Mouse (Mus musculus) midbrain, postnatal 0 days (tissue): Measurements from ENCODE around the gene Rps6ka5. TPM values are rescaled to one million over a fixed set of nuclear protein-coding genes. Genes with fewer than 3 reads are reported as not detected.

Experiments used
- ATAC-seq: fragments of 200-750 bp; cut with Nextera tagmentation; 2 replicates; pipeline ENCODE4 v1.8.0; 2017; ENCODE audit warnings: moderate number of reproducible peaks, mild to moderate bottlenecking, moderate TSS enrichment, moderate library complexity; ENCODE audit not compliant: low FRiP score
- DNase-seq: peaks from one replicate; pipeline ENCODE4 v3.0.0-alpha.2; 2015; ENCODE audit warnings: low spot score
- H3K27ac ChIP-seq: fragments of 300-500 bp; sonication (generic); 2 replicates; pipeline ENCODE4 v1.5.1; 2014; ENCODE audit warnings: low read depth, mild to moderate bottlenecking, low read length, mixed read lengths
- H3K27me3 ChIP-seq: fragments of 300-500 bp; sonication (generic); 2 replicates; pipeline ENCODE4 v1.6.1; 2014; ENCODE audit warnings: low read length, control low read depth, mixed read lengths; ENCODE audit not compliant: insufficient read depth
- H3K36me3 ChIP-seq: fragments of 300-500 bp; sonication (generic); 2 replicates; pipeline ENCODE4 v1.6.1; 2014; ENCODE audit warnings: low read length, control low read depth, mixed read lengths; ENCODE audit not compliant: insufficient read depth
- H3K4me1 ChIP-seq: fragments of 300-500 bp; sonication (generic); 2 replicates; pipeline ENCODE4 v1.6.1; 2014; ENCODE audit warnings: mild to moderate bottlenecking, control low read depth, antibody characterized with exemption, low read length, mixed read lengths; ENCODE audit not compliant: insufficient read depth
- H3K4me2 ChIP-seq: fragments of 300-500 bp; sonication (generic); 2 replicates; pipeline ENCODE4 v1.6.1; 2014; ENCODE audit warnings: low read depth, mild to moderate bottlenecking, low read length, mixed read lengths; ENCODE audit not compliant: poor library complexity, severe bottlenecking
- H3K4me3 ChIP-seq: fragments of 300-500 bp; sonication (generic); 2 replicates; pipeline ENCODE4 v1.5.1; 2014; ENCODE audit warnings: low read depth, mild to moderate bottlenecking, low read length, moderate library complexity
- H3K9ac ChIP-seq: fragments of 300-500 bp; sonication (generic); replicated peaks from 2 replicates; pipeline ENCODE4 v1.6.1; 2014; ENCODE audit warnings: mild to moderate bottlenecking, low read length, moderate library complexity, mixed read lengths; ENCODE audit not compliant: poor library complexity, severe bottlenecking
- H3K9me3 ChIP-seq: fragments of 300-500 bp; sonication (generic); 2 replicates; pipeline ENCODE4 v1.6.1; 2016; ENCODE audit warnings: low read length, control low read depth
- CTCF ChIP-seq: IDR thresholded peaks from 2 replicates; pipeline ENCODE4 v1.5.1; 2016; ENCODE audit warnings: antibody characterized with exemption, mild to moderate bottlenecking
- WGBS: fragments of 180-500 bp; shearing (Covaris S2); extraction: QIAGEN DNeasy Blood & Tissue Kit; methylation state at CpG from one replicate; pipeline ENCODE4 v1.1.7; 2014; 5-methylcytosine and 5-hydroxymethylcytosine counted together
- polyA plus RNA-seq: library from polyadenylated mRNA; unstranded; fragments of >200 nt; fragmentation: Nextera tagmentation; extraction: Ambion mirVana; gene quantifications from 2 replicates; pipeline ENCODE4 v1.2.1, GENCODE M21; 2015
- total RNA-seq: library from RNA; depleted of rRNA; stranded (reverse); fragments of >200 nt; gene quantifications from 2 replicates; pipeline ENCODE4 v1.2.3, GENCODE M21; 2014

The Rps6ka5 gene
- total and polyA plus RNA-seq, 2 experiments from 2014 or later, result 4.9 to 12.6 TPM

DNA sequence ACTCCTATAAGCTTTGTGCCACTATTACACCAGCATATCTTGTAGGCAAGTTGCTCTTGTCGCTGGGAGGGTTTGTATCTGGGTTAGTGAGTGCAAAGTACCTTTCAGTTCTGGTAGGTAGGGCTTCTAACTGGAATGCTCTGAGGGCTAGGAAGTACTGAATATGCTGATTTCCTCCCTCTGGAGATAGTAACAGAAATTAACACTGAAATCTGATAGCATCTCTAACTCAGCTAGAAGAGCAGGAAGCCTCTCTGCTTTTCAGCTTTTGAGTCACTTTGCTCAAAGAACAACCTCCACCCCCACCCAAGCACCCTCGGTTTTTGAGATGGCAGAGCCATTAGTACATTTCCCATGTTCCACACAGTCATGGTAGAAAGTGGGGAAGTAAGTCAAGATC, 15.7 kb upstream of the Rps6ka5 start:
- Histone ChIP-seq H3K9ac (no peak overlapping the region), H3K27ac (no peak overlapping the region), H3K36me3 (no peaks in the 10 kb centered on the region), H3K9me3 (no peaks in the 10 kb centered on the region), H3K4me1 (no peaks in the 10 kb centered on the region), H3K27me3 (no peaks in the 10 kb centered on the region), H3K4me3 (no peak overlapping the region), H3K4me2 (no peak overlapping the region)
- DNase-seq (no peak), ATAC-seq (no peak)
- TF ChIP-seq CTCF, result no peak
- WGBS, result 74% methylated on average over 2 of the region's 2 CpGs

DNA sequence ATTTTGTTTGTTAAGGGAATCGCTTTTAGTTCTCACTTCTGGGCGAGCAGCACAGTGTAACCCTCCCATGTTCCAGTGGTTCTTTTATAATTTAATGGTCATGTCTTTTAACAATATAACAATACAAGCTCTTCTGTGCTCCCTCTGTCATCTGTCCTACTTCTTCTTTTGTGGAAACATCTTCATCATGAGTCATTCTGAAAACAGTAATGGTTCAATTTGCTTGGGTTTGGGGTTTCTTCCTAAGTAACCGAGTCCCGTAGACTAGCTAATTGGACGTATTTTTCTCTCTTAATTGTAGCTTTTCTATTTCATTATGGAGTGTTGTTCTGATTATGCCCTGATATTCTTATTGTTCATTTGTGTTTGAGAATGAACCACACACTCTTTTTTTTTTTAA, 13.5 kb upstream of the Rps6ka5 start:
- DNase-seq (no peak), ATAC-seq (no peak)
- Histone ChIP-seq H3K9me3 (no peaks in the 10 kb centered on the region), H3K4me1 (no peaks in the 10 kb centered on the region), H3K27me3 (no peaks in the 10 kb centered on the region), H3K4me2 (no peak overlapping the region), H3K9ac (no peak overlapping the region), H3K4me3 (no peak overlapping the region), H3K36me3 (no peaks in the 10 kb centered on the region), H3K27ac (no peak overlapping the region)
- 94% methylated on average over 5 of the region's 5 CpGs for WGBS
- no peak for TF ChIP-seq CTCF

DNA sequence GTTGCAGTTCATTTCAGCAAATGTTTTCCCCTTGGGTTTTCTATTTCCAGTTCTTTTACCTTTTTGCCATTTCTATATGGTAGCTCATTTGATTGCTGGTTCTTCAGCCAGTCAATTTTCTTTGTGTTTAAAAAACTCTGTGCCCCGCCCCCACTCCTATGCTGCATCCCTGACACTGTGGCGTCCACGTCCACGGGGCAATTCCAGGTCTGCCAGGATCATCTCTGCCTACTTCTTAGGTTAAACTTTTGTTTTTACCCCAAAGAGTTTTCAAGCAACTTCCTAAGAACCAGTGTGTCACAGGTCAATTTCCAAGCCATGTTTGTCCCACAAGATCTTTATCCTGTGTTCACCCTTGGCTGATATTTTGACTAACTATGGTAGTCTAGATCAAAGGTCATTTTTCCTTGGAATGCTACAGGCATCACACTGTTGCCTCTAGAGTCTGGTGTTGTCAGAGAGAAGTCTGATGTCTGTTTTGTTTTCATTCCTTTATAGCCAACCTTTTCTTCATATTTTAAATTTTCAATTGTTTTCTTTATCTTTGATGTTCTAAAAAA, 12.3 kb upstream of the Rps6ka5 start:
- Histone ChIP-seq H3K36me3 (no peaks in the 10 kb centered on the region), H3K27me3 (no peaks in the 10 kb centered on the region), H3K27ac (no peak overlapping the region), H3K9me3 (no peaks in the 10 kb centered on the region), H3K4me1 (no peaks in the 10 kb centered on the region), H3K4me3 (no peak overlapping the region), H3K4me2 (no peak overlapping the region), H3K9ac (no peak overlapping the region)
- TF ChIP-seq CTCF, result no peak
- DNase-seq (no peak), ATAC-seq (no peak)
- 75% methylated on average over 4 of the region's 4 CpGs for WGBS

DNA sequence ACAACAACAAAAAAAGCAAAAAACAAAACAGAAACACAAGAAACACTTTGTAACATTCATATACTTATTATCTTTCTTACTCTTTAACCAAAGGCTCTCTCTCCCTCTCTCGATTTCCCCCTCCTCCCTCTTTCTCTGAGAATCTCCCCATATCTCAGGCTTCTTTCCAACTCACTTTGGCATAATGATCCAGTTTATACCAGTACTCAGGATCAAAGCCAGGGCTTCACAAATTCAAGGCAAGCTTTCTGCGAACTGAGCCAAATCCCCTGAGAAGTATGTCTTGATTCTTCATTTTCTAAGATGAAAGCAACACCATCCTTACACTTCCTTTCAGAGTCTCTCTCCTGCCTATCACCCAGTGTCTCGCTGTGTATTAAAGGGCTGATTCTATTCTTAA, 11.7 kb upstream of the Rps6ka5 start:
- ATAC-seq (no peak), DNase-seq (peak; percentile 24)

DNA sequence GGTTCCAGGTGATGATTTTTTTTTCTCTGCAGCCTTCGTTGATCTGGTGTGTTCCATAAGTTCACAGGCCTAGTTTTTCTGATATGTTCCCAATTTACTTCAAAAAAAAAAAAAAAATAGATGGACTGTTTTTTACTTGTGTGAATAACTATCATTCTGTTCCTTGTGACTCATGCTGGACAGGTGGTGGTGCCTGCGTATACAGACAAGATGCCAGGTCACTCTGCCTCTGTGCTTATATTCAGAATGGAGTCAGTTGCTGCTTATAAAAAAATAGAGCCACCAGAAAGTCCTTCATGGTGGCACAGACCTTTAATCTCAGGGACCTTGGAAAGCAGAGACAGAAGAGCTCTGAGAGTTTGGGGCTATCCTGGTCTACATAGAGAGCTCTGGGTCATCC, 8.8 kb upstream of the Rps6ka5 start:
- no peaks in the 10 kb centered on the region for H3K4me1 ChIP-seq
- H3K9me3 ChIP-seq, result no peaks in the 10 kb centered on the region
- H3K36me3 ChIP-seq, result no peaks in the 10 kb centered on the region
- no peak for TF ChIP-seq CTCF
- H3K27me3 ChIP-seq, result no peaks in the 10 kb centered on the region
- H3K9ac ChIP-seq, result no peak overlapping the region
- 95% methylated on average over 2 of the region's 2 CpGs for WGBS
- ATAC-seq, result no peak
- H3K4me2 ChIP-seq, result no peak overlapping the region
- H3K4me3 ChIP-seq, result no peak overlapping the region
- no peak for DNase-seq
- H3K27ac ChIP-seq, result no peak overlapping the region

More for the DNA sequence above, 11.7 kb upstream of the Rps6ka5 start:
- Histone ChIP-seq H3K9me3 (no peaks in the 10 kb centered on the region), H3K4me3 (no peak overlapping the region), H3K27me3 (no peaks in the 10 kb centered on the region), H3K36me3 (no peaks in the 10 kb centered on the region), H3K4me2 (no peak overlapping the region), H3K4me1 (no peaks in the 10 kb centered on the region), H3K27ac (no peak overlapping the region), H3K9ac (no peak overlapping the region)
- WGBS, result 46% methylated on average over 3 of the region's 3 CpGs
- no peak for TF ChIP-seq CTCF

DNA sequence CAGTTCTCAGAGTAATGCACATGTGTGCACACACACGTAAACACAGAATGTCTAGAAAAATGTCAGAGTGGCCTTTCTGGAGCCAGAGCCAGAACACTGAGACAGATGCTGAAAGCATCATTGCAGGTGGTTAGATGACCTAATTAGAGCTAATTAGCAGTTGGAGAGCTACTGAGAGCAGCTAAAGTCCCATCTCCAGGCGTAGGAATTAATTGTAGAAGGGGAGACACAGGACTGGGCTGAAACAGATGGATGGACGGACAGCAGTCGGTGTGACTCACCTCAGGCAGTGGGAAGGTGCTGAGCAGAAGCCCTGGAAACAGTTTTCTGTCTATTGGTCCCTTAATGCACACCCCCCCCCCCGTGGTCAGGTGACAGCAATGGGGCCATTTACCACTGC, 8.4 kb upstream of the Rps6ka5 start:
- 72% methylated on average over 5 of the region's 5 CpGs for WGBS

More for the DNA sequence above, 8.4 kb upstream of the Rps6ka5 start:
- ATAC-seq (no peak), DNase-seq (peak; percentile 29)
- Histone ChIP-seq H3K36me3 (no peaks in the 10 kb centered on the region), H3K27me3 (no peaks in the 10 kb centered on the region), H3K4me3 (no peak overlapping the region), H3K4me2 (no peak overlapping the region), H3K27ac (no peak overlapping the region), H3K9me3 (no peaks in the 10 kb centered on the region), H3K9ac (no peak overlapping the region), H3K4me1 (no peaks in the 10 kb centered on the region)
- TF ChIP-seq CTCF, result no peak
